Mouse (Mus musculus) olfactory bulb, adult 2 months (tissue): ENCODE results near the gene Ube2j1. TPM values are rescaled to one million over a fixed set of nuclear protein-coding genes. Genes with fewer than 3 reads are reported as not detected.

ENCODE experiments used
- H3K27ac ChIP-seq: fragments of 200-500 bp; 2 replicates; pipeline ENCODE4 v1.5.1; 2012; ENCODE audit warnings: low read depth, low read length; ENCODE audit not compliant: insufficient read depth
- H3K4me1 ChIP-seq: fragments of 200-500 bp; 2 replicates; pipeline ENCODE4 v1.6.1; 2012; ENCODE audit warnings: low read length; ENCODE audit not compliant: control insufficient read depth, insufficient read depth
- H3K4me3 ChIP-seq: fragments of 200-500 bp; 2 replicates; pipeline ENCODE4 v1.5.1; 2012; ENCODE audit warnings: mild to moderate bottlenecking, low read depth, low read length, moderate library complexity; ENCODE audit not compliant: insufficient read depth
- CTCF ChIP-seq: fragments of 200-500 bp; IDR thresholded peaks from 2 replicates; pipeline ENCODE4 v1.5.1; 2012; ENCODE audit warnings: low read depth, mild to moderate bottlenecking, low read length, moderate library complexity; ENCODE audit not compliant: insufficient read depth
- POLR2A ChIP-seq: fragments of 200-500 bp; IDR thresholded peaks from 2 replicates; pipeline ENCODE4 v1.6.1; 2012; ENCODE audit warnings: mild to moderate bottlenecking, low read depth, low read length, moderate library complexity; ENCODE audit not compliant: insufficient read depth
- WGBS: fragments of 180-500 bp; shearing (Covaris S2); methylation state at CpG from one replicate; pipeline ENCODE4 v1.1.7; 2018; 5-methylcytosine and 5-hydroxymethylcytosine counted together
- polyA plus RNA-seq: library from polyadenylated mRNA; stranded (reverse); fragments of >200 nt; gene quantifications from 2 replicates; pipeline ENCODE4 v1.2.4, GENCODE M21; 2012; ENCODE audit warnings: low replicate concordance; ENCODE audit not compliant: missing spikeins, insufficient read depth, insufficient read length

The Ube2j1 gene
- polyA plus RNA-seq, 1 experiment: not detected

GRCm38 (mm10) chr4:33074851-33075250 lies 43.6 kb downstream of the Ube2j1 start:
- Histone ChIP-seq H3K4me3 (no peak overlapping the region), H3K4me1 (no peaks in the 10 kb centered on the region), H3K27ac (no peak overlapping the region)
- TF ChIP-seq CTCF (no peak), POLR2A (no peak)
- WGBS: 89% methylated on average over 5 of the region's 5 CpGs

DNA sequence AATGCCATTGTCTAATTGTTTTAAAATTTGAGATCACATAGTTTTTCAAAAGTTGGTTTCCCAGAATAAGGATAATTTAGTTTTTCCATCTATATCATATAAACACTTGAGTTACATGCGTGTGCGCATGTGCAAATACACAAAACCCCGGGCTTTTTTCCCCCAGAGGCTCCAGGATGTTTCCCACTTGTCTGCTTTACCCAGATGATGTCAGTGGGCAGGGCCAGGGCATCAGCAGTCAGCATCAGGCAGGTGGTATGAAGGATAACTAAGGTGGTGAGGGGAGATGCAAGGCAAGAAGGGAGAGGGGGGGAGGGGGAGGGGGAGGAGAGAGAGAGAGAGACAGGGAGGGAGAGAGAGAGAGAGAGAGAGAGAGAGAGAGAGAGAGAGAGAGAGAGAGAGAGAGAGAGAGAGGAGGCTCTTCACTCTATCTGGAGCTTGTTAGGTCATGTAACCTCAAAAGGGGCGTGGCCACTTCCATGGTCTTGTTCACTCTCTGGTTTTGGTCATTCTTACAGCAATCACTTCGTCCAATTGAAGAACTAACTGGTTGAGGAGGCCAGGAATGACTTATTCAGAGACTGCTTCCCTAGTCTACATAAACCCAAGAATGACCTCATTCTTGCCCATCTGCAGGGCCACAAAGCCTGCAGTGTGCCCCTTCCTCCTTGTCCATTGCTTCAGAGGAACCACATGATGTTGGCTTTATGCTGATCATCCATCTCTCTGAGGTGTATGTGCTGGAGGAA lies 44.7 kb downstream of the Ube2j1 start:
- no peaks in the 10 kb centered on the region for H3K4me1 ChIP-seq
- no peak overlapping the region for H3K4me3 ChIP-seq
- TF ChIP-seq POLR2A (no peak), CTCF (no peak)
- no peak overlapping the region for H3K27ac ChIP-seq
- WGBS: 87% methylated on average over 5 of the region's 5 CpGs

GRCm38 (mm10) chr4:33077161-33077560 lies 45.9 kb downstream of the Ube2j1 start:
- 88% methylated on average over 11 of the region's 11 CpGs for WGBS
- H3K4me1 ChIP-seq: no peaks in the 10 kb centered on the region
- H3K4me3 ChIP-seq: no peak overlapping the region
- no peak overlapping the region for H3K27ac ChIP-seq
- TF ChIP-seq CTCF (no peak), POLR2A (no peak)

GRCm38 (mm10) chr4:33077724-33078123 lies 46.5 kb downstream of the Ube2j1 start:
- no peak for TF ChIP-seq POLR2A
- no peak for TF ChIP-seq CTCF
- 69% methylated on average over 8 of the region's 8 CpGs for WGBS
- Histone ChIP-seq H3K27ac (no peak overlapping the region), H3K4me1 (no peaks in the 10 kb centered on the region), H3K4me3 (no peak overlapping the region)

DNA sequence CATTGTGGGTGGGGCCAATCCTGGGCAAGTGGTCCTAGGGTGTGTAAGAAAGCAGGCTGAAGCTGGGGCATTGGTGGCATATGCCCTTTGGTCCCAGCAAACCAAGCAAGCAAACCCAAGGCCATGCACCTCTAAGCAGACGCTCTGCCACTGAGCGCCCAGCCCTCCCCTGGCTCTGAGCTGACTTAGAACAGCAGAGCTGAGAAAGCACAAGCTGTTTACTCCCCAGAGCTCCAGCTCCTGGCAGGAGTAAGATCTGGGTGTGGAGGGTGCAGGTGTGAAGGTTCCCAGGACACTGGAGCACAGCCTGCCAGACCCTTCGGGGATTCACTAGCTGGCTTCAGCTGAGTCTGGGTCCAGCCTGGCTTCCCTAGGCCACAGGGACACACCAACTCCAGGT lies 47.3 kb downstream of the Ube2j1 start:
- no peaks in the 10 kb centered on the region for H3K4me1 ChIP-seq
- H3K4me3 ChIP-seq: no peak overlapping the region
- no peak overlapping the region for H3K27ac ChIP-seq
- TF ChIP-seq CTCF (no peak), POLR2A (no peak)
- 90% methylated on average over 3 of the region's 3 CpGs for WGBS

DNA sequence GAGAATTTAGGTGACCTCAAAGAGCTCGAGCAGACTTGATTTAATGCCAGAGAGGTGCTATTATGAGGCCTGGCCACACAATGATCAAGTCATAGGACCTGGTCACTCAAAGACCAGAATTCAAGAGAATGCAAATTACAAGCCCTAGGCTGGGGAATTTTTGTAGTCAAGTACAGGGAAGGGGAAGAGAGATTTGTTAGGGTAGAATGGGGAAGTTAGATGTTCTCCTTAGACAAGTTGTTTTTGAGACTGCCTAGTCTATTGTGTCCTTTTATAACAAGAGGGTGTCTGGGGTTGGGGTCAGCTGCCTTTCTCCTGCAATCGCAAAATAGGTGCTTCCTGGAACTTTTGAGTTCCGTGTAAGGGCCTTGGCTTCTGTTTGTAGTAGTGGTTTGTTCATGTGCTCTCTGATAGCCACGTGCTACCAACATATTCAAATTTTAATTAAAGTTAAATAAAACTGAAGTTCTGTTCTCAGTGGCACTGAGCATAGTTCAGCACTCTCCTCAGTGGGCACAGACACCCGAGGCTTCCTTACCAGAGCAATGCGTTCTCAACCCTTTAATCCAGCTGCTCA lies 68.0 kb downstream of the Ube2j1 start:
- Histone ChIP-seq H3K4me3 (no peak overlapping the region), H3K4me1 (no peaks in the 10 kb centered on the region), H3K27ac (no peak overlapping the region)
- no peak for TF ChIP-seq POLR2A
- TF ChIP-seq CTCF: no peak
- WGBS: 85% methylated on average over 6 of the region's 6 CpGs

Other genes starting within 250 kb of the Ube2j1 start
- not detected in 2 replicates for gene Lyrm2, start 231.2 kb upstream of the Ube2j1 start, polyA plus RNA-seq
- 105 TPM in 1 of 2 replicates, not detected in the other for gene Ankrd6, start 80.6 kb upstream of the Ube2j1 start, polyA plus RNA-seq
- gene Rragd, start 48.4 kb upstream of the Ube2j1 start, polyA plus RNA-seq: 152 TPM in 1 of 2 replicates, not detected in the other
- gene Gabrr2, start 31.6 kb downstream of the Ube2j1 start, polyA plus RNA-seq: not detected in 2 replicates
- gene Gabrr1, start 101.1 kb downstream of the Ube2j1 start, polyA plus RNA-seq: not detected in 2 replicates
- not detected in 2 replicates for gene Pm20d2, start 158.3 kb downstream of the Ube2j1 start, polyA plus RNA-seq
- gene Srsf12, start 177.6 kb downstream of the Ube2j1 start, polyA plus RNA-seq: not detected in 2 replicates